8 mouse cellular contexts compared by ENCODE assay signal in genomic region chr12:102202901-102203300, GRCm38 (mm10).
DNase-seq lines count a peak whose midpoint lies in the region; ATAC-seq and TF ChIP-seq lines count a peak whose summit lies in the region.

No protein-coding gene starts in this region.

- no peak overlapping the region for H3K9ac ChIP-seq in lung, embryonic 16.5 days (ENCODE audit: low read length)

- peaks cover 8% of the 10 kb centered on the region for H3K4me1 ChIP-seq in cerebellum, adult 2 months (ENCODE audit: control insufficient read depth, insufficient read depth, low read length)
- no peaks in the 10 kb centered on the region for H3K4me1 ChIP-seq in lung, embryonic 16.5 days (replicated peaks; ENCODE audit: control insufficient read depth, insufficient read depth, low read length)

- no peak for TF ChIP-seq POLR2A in cerebellum, adult 2 months (IDR thresholded peaks at IDR 0.05; ENCODE audit: borderline replicate concordance, insufficient read depth, low read length)

- H3K36me3 ChIP-seq in lung, embryonic 16.5 days (ENCODE audit: control insufficient read depth, insufficient read depth, low read length) = no peaks in the 10 kb centered on the region

- peak; percentile 48 to 70 for DNase-seq in cerebellum, adult 2 months
- no peak for DNase-seq in cerebellum, adult 8-10 months
- DNase-seq in right cerebral cortex, adult 18-20 months = peak; percentile 52
- no peak for DNase-seq in right cerebral cortex, postnatal 4 days
- DNase-seq in heart, postnatal 14 days = peak; percentile 38 to 64
- no peak for DNase-seq in B cell, adult 2 months
- no peak for DNase-seq in spleen, adult 12 weeks (ENCODE audit: low spot score)

- H3K4me2 ChIP-seq in lung, embryonic 16.5 days (ENCODE audit: low read depth, low read length) = no peak overlapping the region

- no peak overlapping the region for H3K4me3 ChIP-seq in cerebellum, adult 2 months (replicated peaks; ENCODE audit: insufficient read depth, low read depth, low read length)
- no peak overlapping the region for H3K4me3 ChIP-seq in lung, embryonic 16.5 days (ENCODE audit: low read length)

- TF ChIP-seq CTCF in cerebellum, adult 2 months (IDR thresholded peaks at IDR 0.05; ENCODE audit: borderline replicate concordance, insufficient read depth, low read depth, low read length) = no peak

- H3K9me3 ChIP-seq in lung, embryonic 16.5 days (ENCODE audit: control insufficient read depth, low read length) = no peaks in the 10 kb centered on the region

- WGBS in cerebellum, adult 2 months = 29% methylated on average over 9 of the region's 9 CpGs
- WGBS in lung, embryonic 16.5 days = 30% methylated on average over 9 of the region's 9 CpGs

- H3K27me3 ChIP-seq in cerebellum, adult 2 months (ENCODE audit: control insufficient read depth, insufficient read depth, low read length) = no peaks in the 10 kb centered on the region
- no peaks in the 10 kb centered on the region for H3K27me3 ChIP-seq in lung, embryonic 16.5 days (ENCODE audit: control insufficient read depth, insufficient read depth, low read depth, low read length)

- H3K27ac ChIP-seq in cerebellum, adult 2 months (ENCODE audit: insufficient read depth, low read length) = no peak overlapping the region
- H3K27ac ChIP-seq in lung, embryonic 16.5 days (ENCODE audit: low read length) = no peak overlapping the region

- ATAC-seq in lung, embryonic 16.5 days (ENCODE audit: low read depth) = peak; percentile 87

- intact Hi-C loops in heart, postnatal 14 days (cut with DNase I) = no loop called here

Comparison
In these comparisons a context has a peak if more than half of its experiments do, and no peak if none do; other contexts are left out.
1. DNase-seq: peak in cerebellum, adult 2 months (2 of 2), right cerebral cortex, adult 18-20 months (single experiment) and heart, postnatal 14 days (2 of 2); none in cerebellum, adult 8-10 months (single experiment), right cerebral cortex, postnatal 4 days (single experiment), B cell, adult 2 months (0 of 2) and spleen, adult 12 weeks (single experiment).